Mouse (Mus musculus) kidney, adult 2 months (tissue): ENCODE results near the gene Tmem30a.

Experiments
- CTCF ChIP-seq: fragments of 200-500 bp; conservative IDR thresholded peaks from 2 replicates; pipeline ENCODE4 v1.5.1; 2011; ENCODE audit warnings: low read depth, mild to moderate bottlenecking, control low read depth, low read length, moderate library complexity, mixed read lengths; ENCODE audit not compliant: insufficient read depth, insufficient read length
- POLR2A ChIP-seq: fragments of 200-500 bp; IDR thresholded peaks from one replicate; pipeline ENCODE4 v1.6.1; 2011; ENCODE audit warnings: low read depth, low read length, control low read depth

DNA sequence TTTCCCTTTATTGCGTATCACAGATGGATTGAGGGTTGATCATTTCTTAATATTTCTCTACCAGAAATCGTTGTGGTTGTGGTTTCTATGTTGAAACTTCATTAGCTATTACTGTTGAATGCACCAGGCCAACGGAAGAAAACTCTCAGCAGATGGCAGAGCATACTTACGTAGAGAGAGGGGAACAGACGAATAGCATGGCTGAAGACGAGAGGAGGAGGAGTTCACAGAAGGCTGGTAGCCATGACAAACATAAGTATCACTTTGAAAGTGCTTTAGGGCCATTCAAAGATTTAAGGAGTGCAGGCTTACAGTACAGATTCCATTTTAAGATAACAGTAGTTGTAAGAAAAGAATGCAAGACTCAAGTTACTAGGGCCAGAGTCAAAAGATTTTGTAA is 30.8 kb downstream of the Tmem30a start:
- TF ChIP-seq CTCF (no peak), POLR2A (no peak)
